24 mouse cellular contexts compared by ENCODE assay signal in genomic region chr4:87957852-87958251, GRCm38 (mm10).
"Had no signal": no experiment of that assay in that cellular context is flagged by ENCODE, and none has a peak within 500 bp of the region (broad histone marks: within the 10 kb centered on the region; RNA-seq: fewer than 3 reads in every experiment).

No protein-coding gene starts in this region.

- ATAC-seq: hindbrain, postnatal 0 days had no signal

- H3K36me3 ChIP-seq: heart, embryonic 10.5 days; heart, embryonic 13.5 days; heart, embryonic 15.5 days; hindbrain, embryonic 13.5 days; hindbrain, embryonic 15.5 days; kidney, embryonic 15.5 days; limb, embryonic 13.5 days; limb, embryonic 15.5 days had no signal

- DNase-seq: gastrocnemius, adult 2 months; gastrocnemius, postnatal 10 days; gastrocnemius, postnatal 25 days; heart, adult 18-20 months; heart, postnatal 14 days; heart, postnatal 36 days; kidney, adult 11 months; kidney, adult 2 months; kidney, adult 9 months; kidney, postnatal 14 days; kidney, postnatal 36 days; layer of hippocampus, adult 9-11 months; layer of hippocampus, postnatal 36 days; left cerebral cortex, postnatal 4 days had no signal

- H3K4me1 ChIP-seq: limb, embryonic 15.5 days had no signal

- H3K9ac ChIP-seq: heart, embryonic 13.5 days; heart, embryonic 15.5 days; hindbrain, embryonic 13.5 days; hindbrain, embryonic 15.5 days; kidney, embryonic 15.5 days; limb, embryonic 13.5 days; limb, embryonic 15.5 days had no signal

- H3K27ac ChIP-seq: gastrocnemius, adult 2 months; heart, embryonic 10.5 days; heart, embryonic 13.5 days; heart, embryonic 15.5 days; hindbrain, embryonic 13.5 days; hindbrain, embryonic 15.5 days; hindbrain, postnatal 0 days; kidney, embryonic 15.5 days; kidney, postnatal 0 days; limb, embryonic 13.5 days; limb, embryonic 15.5 days had no signal

- H3K4me2 ChIP-seq: heart, embryonic 13.5 days; heart, embryonic 15.5 days; hindbrain, embryonic 13.5 days; hindbrain, embryonic 15.5 days; kidney, embryonic 15.5 days; limb, embryonic 13.5 days; limb, embryonic 15.5 days had no signal

- H3K27me3 ChIP-seq: heart, embryonic 13.5 days; heart, embryonic 15.5 days; hindbrain, embryonic 13.5 days; hindbrain, embryonic 15.5 days; kidney, embryonic 15.5 days; limb, embryonic 13.5 days; limb, embryonic 15.5 days had no signal

- H3K9me3 ChIP-seq: heart, embryonic 10.5 days; heart, embryonic 13.5 days; heart, embryonic 15.5 days; hindbrain, embryonic 13.5 days; hindbrain, embryonic 15.5 days; kidney, embryonic 15.5 days; limb, embryonic 13.5 days; limb, embryonic 15.5 days had no signal

- H3K4me3 ChIP-seq: gastrocnemius, adult 2 months; heart, embryonic 10.5 days; heart, embryonic 13.5 days; heart, embryonic 15.5 days; hindbrain, embryonic 13.5 days; hindbrain, embryonic 15.5 days; kidney, embryonic 15.5 days; limb, embryonic 13.5 days; limb, embryonic 15.5 days had no signal
